Mouse (Mus musculus): ENCODE measurements at regions not wholly inside any gene's neighbourhood (a gene's known extent, or its start where the extent isn't known, plus 50 kb on each side); places are given as distances from the start of the nearest gene placed in this dataset.

DNA sequence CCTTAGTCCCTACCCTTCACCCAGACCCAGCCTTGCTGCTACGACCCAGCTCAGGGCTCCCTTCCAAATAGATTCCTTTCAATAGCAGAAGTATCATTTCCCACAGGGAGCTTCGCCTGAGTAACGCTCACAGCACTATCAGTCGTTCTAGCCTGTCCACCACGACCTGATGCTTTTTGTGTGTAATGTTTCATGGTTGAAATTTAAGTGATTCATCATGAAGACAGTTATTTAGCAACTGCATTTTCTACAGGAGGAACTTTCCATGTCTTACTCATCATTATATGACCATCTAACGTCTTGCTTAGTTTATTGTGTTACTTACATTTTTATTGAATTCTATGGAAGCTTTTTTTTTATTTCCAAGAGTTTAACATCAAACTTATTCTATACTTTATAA, 314.5 kb upstream of the Acvr2a start:
- H3K27me3 ChIP-seq (replicated peaks; ENCODE audit: insufficient read depth, low read length), result no peaks in the 10 kb centered on the region
- no peaks in the 10 kb centered on the region for H3K4me1 ChIP-seq (ENCODE audit: insufficient read depth, low read depth, low read length)
- 79% methylated on average over 6 of the region's 6 CpGs for WGBS
- no peak overlapping the region for H3K4me2 ChIP-seq (replicated peaks; ENCODE audit: low read depth, low read length)
- no peak overlapping the region for H3K9ac ChIP-seq (replicated peaks; ENCODE audit: low read depth)
- H3K36me3 ChIP-seq (ENCODE audit: insufficient read depth, low read length), result no peaks in the 10 kb centered on the region
- no peaks in the 10 kb centered on the region for H3K9me3 ChIP-seq (ENCODE audit: low read length)
- H3K4me3 ChIP-seq (ENCODE audit: low read depth, low read length), result no peak overlapping the region
- no peak for DNase-seq (ENCODE audit: low spot score)
- no peak for TF ChIP-seq EP300 (IDR thresholded peaks at IDR 0.05)
- TF ChIP-seq CTCF (IDR thresholded peaks at IDR 0.05), result no peak
- ATAC-seq, result no peak
- no peak overlapping the region for H3K27ac ChIP-seq (ENCODE audit: low read length)

DNA sequence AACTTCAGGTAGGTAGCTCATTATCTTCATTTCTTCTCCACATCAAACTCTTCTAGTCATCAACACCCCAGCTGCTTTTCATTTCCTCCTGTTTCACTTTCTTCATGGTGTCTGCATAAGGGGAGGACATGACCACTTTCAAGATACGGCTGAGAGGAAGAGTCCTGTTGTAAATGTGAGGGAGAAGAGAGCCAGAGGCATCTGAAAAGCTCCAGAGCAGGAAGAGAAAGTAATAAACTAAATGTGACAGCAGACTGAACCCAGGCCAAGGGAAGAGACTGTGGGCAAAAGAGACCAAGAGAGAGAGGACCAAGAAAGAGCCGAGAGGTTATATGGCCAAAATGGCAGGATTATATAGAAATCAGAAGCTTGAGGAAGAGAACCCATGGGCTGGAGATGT, 312.5 kb upstream of the Acvr2a start:
- H3K9me3 ChIP-seq (ENCODE audit: low read length), result no peaks in the 10 kb centered on the region
- H3K4me1 ChIP-seq (ENCODE audit: insufficient read depth, low read depth, low read length), result no peaks in the 10 kb centered on the region
- ATAC-seq (no peak), DNase-seq (ENCODE audit: low spot score) (no peak)
- no peak overlapping the region for H3K4me2 ChIP-seq (replicated peaks; ENCODE audit: low read depth, low read length)
- H3K4me3 ChIP-seq (ENCODE audit: low read depth, low read length), result no peak overlapping the region
- H3K9ac ChIP-seq (replicated peaks; ENCODE audit: low read depth), result no peak overlapping the region
- 35% methylated on average over 2 of the region's 2 CpGs for WGBS
- TF ChIP-seq CTCF (IDR thresholded peaks at IDR 0.05), result no peak
- TF ChIP-seq EP300 (IDR thresholded peaks at IDR 0.05), result no peak
- H3K36me3 ChIP-seq (ENCODE audit: insufficient read depth, low read length), result no peaks in the 10 kb centered on the region
- no peaks in the 10 kb centered on the region for H3K27me3 ChIP-seq (replicated peaks; ENCODE audit: insufficient read depth, low read length)
- H3K27ac ChIP-seq (ENCODE audit: low read length), result no peak overlapping the region

DNA sequence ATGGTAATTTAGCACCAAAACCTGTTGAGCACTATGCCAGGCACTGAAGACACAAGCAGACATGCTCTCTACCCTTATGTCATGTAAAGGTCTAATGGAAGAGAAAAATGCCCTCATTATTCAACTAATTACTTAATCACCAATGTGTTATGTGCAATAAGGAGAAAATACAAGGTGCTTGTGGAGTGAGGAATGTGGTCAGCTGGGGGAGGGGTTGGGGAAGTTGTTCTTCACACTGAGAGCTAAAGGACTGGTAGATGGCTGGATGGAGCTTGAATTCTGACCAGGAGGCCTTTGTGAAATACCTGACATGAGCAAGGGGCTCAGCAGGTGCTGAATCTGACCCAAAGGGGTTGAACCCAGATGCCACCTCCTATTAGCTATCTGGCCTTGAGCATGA, 300.1 kb upstream of the Acvr2a start:
- no peaks in the 10 kb centered on the region for H3K27me3 ChIP-seq (replicated peaks; ENCODE audit: insufficient read depth, low read length)
- TF ChIP-seq EP300 (IDR thresholded peaks at IDR 0.05) (no peak), CTCF (IDR thresholded peaks at IDR 0.05) (no peak)
- no peak overlapping the region for H3K27ac ChIP-seq (ENCODE audit: low read length)
- peaks cover 3% of the 10 kb centered on the region for H3K4me1 ChIP-seq (ENCODE audit: insufficient read depth, low read depth, low read length)
- H3K4me3 ChIP-seq (ENCODE audit: low read depth, low read length), result no peak overlapping the region
- ATAC-seq, result no peak
- no peak for DNase-seq (ENCODE audit: low spot score)
- no peaks in the 10 kb centered on the region for H3K36me3 ChIP-seq (ENCODE audit: insufficient read depth, low read length)
- no peak overlapping the region for H3K9ac ChIP-seq (replicated peaks; ENCODE audit: low read depth)
- no peaks in the 10 kb centered on the region for H3K9me3 ChIP-seq (ENCODE audit: low read length)
- H3K4me2 ChIP-seq (replicated peaks; ENCODE audit: low read depth, low read length), result no peak overlapping the region

DNA sequence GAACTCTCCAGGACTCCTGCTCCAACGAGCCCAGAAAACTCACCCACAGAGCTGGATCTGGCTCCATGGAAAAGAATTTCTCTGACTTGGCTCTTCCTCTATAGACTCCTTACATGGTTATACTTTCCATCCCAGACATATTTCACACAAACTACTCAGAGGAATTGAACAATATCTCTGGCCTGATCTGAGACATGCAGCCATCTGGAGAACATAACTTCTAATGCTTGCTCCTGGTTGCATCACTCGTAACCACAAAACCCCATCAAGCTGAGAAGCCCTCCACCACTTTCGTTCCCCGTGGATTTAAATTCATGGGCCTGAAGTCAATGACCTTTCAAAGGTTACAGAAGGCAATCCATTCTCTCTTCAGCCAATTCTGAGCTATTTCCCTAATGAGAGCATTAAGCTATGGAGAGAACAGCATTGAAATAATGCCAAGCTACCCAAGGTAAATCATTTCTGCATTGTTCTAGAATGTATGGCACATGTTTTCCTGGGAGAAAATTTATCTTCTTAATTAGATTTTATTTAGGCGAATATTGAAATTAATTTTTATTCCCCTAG, 294.0 kb upstream of the Acvr2a start:
- Histone ChIP-seq H3K4me1 (ENCODE audit: insufficient read depth, low read depth, low read length) (no peaks in the 10 kb centered on the region), H3K9ac (replicated peaks; ENCODE audit: low read depth) (no peak overlapping the region), H3K36me3 (ENCODE audit: insufficient read depth, low read length) (no peaks in the 10 kb centered on the region), H3K4me2 (replicated peaks; ENCODE audit: low read depth, low read length) (no peak overlapping the region), H3K27ac (ENCODE audit: low read length) (no peak overlapping the region), H3K27me3 (replicated peaks; ENCODE audit: insufficient read depth, low read length) (no peaks in the 10 kb centered on the region), H3K4me3 (ENCODE audit: low read depth, low read length) (no peak overlapping the region), H3K9me3 (ENCODE audit: low read length) (no peaks in the 10 kb centered on the region)
- no peak for TF ChIP-seq EP300 (IDR thresholded peaks at IDR 0.05)
- TF ChIP-seq CTCF (IDR thresholded peaks at IDR 0.05), result no peak
- ATAC-seq, result peak; percentile 17; the same call in 1 of the 2 replicates
- peak; percentile 33 for DNase-seq (ENCODE audit: low spot score)
- WGBS, result 67% methylated on average over 5 of the region's 5 CpGs

DNA sequence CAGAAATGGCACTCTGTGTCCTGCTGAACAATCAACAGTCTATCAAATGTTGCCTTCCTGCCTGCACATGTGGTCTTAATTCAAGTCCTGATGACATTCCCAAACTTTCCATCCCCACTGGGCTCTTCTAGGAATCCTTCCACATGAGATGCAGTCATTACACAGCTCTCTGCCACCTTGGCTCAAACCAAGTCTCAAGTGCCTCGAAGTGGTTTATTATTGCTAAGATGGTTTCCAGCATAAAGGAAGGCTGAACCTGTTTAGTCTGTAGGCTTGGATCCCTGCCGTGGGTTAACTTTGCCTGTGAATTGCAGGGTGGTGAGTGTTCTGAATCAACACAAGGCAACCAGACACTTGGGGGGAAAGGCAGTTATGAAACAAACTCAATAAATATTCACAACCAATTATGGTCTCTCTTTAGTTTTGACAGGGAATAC, 293.4 kb upstream of the Acvr2a start:
- Histone ChIP-seq H3K9ac (replicated peaks; ENCODE audit: low read depth) (no peak overlapping the region), H3K4me3 (ENCODE audit: low read depth, low read length) (no peak overlapping the region), H3K9me3 (ENCODE audit: low read length) (no peaks in the 10 kb centered on the region), H3K4me2 (replicated peaks; ENCODE audit: low read depth, low read length) (no peak overlapping the region), H3K27ac (ENCODE audit: low read length) (no peak overlapping the region), H3K36me3 (ENCODE audit: insufficient read depth, low read length) (no peaks in the 10 kb centered on the region), H3K4me1 (ENCODE audit: insufficient read depth, low read depth, low read length) (no peaks in the 10 kb centered on the region), H3K27me3 (replicated peaks; ENCODE audit: insufficient read depth, low read length) (no peaks in the 10 kb centered on the region)
- DNase-seq (ENCODE audit: low spot score) (peak; percentile 61), ATAC-seq (peak; percentile 76; the same call in 1 of the 2 replicates)
- TF ChIP-seq CTCF (IDR thresholded peaks at IDR 0.05) (no peak), EP300 (IDR thresholded peaks at IDR 0.05) (0 out of 2 replicates have a peak, but pooled peaks have one; percentile 32)
- 59% methylated on average over 2 of the region's 2 CpGs for WGBS

DNA sequence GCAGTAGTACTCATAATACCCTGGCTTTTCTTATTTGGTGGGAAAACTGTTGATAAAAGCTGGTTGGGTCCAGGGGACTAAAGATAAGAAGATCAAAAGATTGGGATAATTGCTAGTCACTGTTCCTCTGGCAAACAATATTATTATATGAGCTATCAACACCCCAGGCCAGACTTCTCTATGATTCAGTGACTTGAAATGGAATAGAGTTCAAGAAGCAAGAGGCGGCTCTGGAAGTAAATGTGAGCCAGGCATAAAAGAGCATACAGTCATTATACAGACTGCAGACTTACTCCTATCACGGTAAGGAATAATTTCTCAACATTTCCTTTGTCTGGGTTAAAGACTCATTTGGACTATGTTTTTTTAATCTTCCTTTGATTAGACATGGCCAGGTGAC, 278.5 kb upstream of the Acvr2a start:
- ATAC-seq, result no peak
- TF ChIP-seq CTCF (IDR thresholded peaks at IDR 0.05) (no peak), EP300 (IDR thresholded peaks at IDR 0.05) (no peak)

DNA sequence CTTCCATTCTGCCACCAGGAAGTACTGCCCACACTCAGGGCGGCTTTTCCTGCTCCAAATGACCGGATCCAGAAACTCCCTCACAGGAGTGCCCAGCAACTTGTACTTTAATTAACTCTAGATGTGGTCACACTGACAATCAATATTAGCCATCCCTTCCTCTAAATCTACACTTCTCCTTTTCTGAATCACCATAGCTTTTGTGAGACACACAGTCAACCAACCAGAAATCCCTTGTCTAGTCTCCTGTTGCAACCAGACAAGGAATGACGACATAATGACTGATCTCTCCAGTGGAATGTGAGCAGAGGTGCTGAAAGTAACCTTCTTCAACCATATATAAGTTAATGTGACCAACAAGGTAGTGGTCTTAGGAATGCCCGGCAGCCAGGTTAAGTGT, 277.0 kb upstream of the Acvr2a start:
- H3K4me3 ChIP-seq (ENCODE audit: low read depth, low read length), result no peak overlapping the region
- ATAC-seq (no peak), DNase-seq (ENCODE audit: low spot score) (no peak)
- no peak for TF ChIP-seq CTCF (IDR thresholded peaks at IDR 0.05)
- no peak for TF ChIP-seq EP300 (IDR thresholded peaks at IDR 0.05)
- no peak overlapping the region for H3K4me2 ChIP-seq (replicated peaks; ENCODE audit: low read depth, low read length)
- no peak overlapping the region for H3K27ac ChIP-seq (ENCODE audit: low read length)
- H3K27me3 ChIP-seq (replicated peaks; ENCODE audit: insufficient read depth, low read length), result no peaks in the 10 kb centered on the region
- no peaks in the 10 kb centered on the region for H3K4me1 ChIP-seq (ENCODE audit: insufficient read depth, low read depth, low read length)
- no peak overlapping the region for H3K9ac ChIP-seq (replicated peaks; ENCODE audit: low read depth)
- H3K9me3 ChIP-seq (ENCODE audit: low read length), result no peaks in the 10 kb centered on the region
- no peaks in the 10 kb centered on the region for H3K36me3 ChIP-seq (ENCODE audit: insufficient read depth, low read length)
- WGBS, result 81% methylated on average over 4 of the region's 4 CpGs

More for the DNA sequence above, 278.5 kb upstream of the Acvr2a start:
- Histone ChIP-seq H3K4me2 (replicated peaks; ENCODE audit: low read depth, low read length) (no peak overlapping the region), H3K36me3 (ENCODE audit: insufficient read depth, low read length) (no peaks in the 10 kb centered on the region), H3K27me3 (replicated peaks; ENCODE audit: insufficient read depth, low read length) (no peaks in the 10 kb centered on the region), H3K4me1 (ENCODE audit: insufficient read depth, low read depth, low read length) (no peaks in the 10 kb centered on the region), H3K9ac (replicated peaks; ENCODE audit: low read depth) (no peak overlapping the region), H3K9me3 (ENCODE audit: low read length) (no peaks in the 10 kb centered on the region), H3K4me3 (ENCODE audit: low read depth, low read length) (no peak overlapping the region), H3K27ac (ENCODE audit: low read length) (no peak overlapping the region)
- 78% methylated on average over 2 of the region's 2 CpGs for WGBS
- no peak for DNase-seq (ENCODE audit: low spot score)
